ENCODE assay signal across 13 mouse cellular contexts in the genomic region with DNA sequence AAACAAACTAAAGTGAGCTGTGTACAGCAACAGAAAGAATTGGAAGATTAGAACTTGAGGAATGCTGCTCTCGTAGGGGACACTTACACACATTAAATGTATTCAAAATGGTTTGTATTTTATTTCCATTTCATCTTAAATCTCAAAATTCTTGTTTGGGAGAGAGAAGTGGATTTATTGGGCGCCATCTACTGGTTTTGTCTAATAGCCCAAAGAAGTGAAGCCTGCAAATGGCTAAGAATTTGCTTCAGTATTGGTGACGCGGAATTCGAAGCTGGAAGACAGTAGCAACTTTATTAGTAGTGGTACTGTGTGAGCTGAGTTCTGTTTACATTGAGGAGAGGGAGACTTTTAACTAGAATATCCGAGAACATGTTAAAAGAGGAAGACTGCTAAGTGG.
DNase-seq lines count a peak whose midpoint lies in the region; ATAC-seq and TF ChIP-seq lines count a peak whose summit lies in the region.
"Had no signal": no experiment of that assay in that cellular context is flagged by ENCODE, and none has a peak within 500 bp of the region (broad histone marks: within the 10 kb centered on the region; RNA-seq: fewer than 3 reads in every experiment).

No protein-coding gene starts in this region.

- ATAC-seq in stomach, embryonic 16.5 days (ENCODE audit: insufficient read depth, low FRiP score), result no peak

- no peaks in the 10 kb centered on the region for H3K27me3 ChIP-seq in stomach, embryonic 16.5 days (ENCODE audit: control insufficient read depth, insufficient read depth, low read length)
- H3K27me3 ChIP-seq: embryonic facial prominence, embryonic 15.5 days; hindbrain, embryonic 15.5 days; limb, embryonic 12.5 days; midbrain, embryonic 12.5 days had no signal

- H3K4me3 ChIP-seq in lung, adult 2 months (replicated peaks; ENCODE audit: extremely low read depth, low read depth, low read length), result no peak overlapping the region
- no peak overlapping the region for H3K4me3 ChIP-seq in stomach, embryonic 16.5 days (replicated peaks; ENCODE audit: low read length)
- H3K4me3 ChIP-seq: embryonic facial prominence, embryonic 15.5 days; hindbrain, embryonic 15.5 days; limb, embryonic 12.5 days; midbrain, embryonic 12.5 days had no signal

- WGBS in lung, adult 2 months, result 39% methylated on average over 6 of the region's 6 CpGs
- 39% methylated on average over 6 of the region's 6 CpGs for WGBS in stomach, embryonic 16.5 days

- DNase-seq in cerebellum, adult 9-10 months, result peak; percentile 17
- DNase-seq in cerebellum, postnatal 36 days, result no peak
- peak; percentile 44 for DNase-seq in kidney, adult 9 months
- no peak for DNase-seq in kidney, postnatal 10 days
- peak; percentile 29 for DNase-seq in lung, postnatal 10 days
- no peak for DNase-seq in lung, adult 2 months
- DNase-seq in frontal cortex, postnatal 25 days (ENCODE audit: low spot score in 2 of 2), result no peak
- DNase-seq: gastrocnemius, postnatal 36 days had no signal

- no peaks in the 10 kb centered on the region for H3K9me3 ChIP-seq in stomach, embryonic 16.5 days (replicated peaks; ENCODE audit: control insufficient read depth, low read length)
- H3K9me3 ChIP-seq: embryonic facial prominence, embryonic 15.5 days; hindbrain, embryonic 15.5 days; limb, embryonic 12.5 days; midbrain, embryonic 12.5 days had no signal

- peak overlapping the region; percentile 59; the same call in 1 of the 2 replicates for H3K27ac ChIP-seq in stomach, embryonic 16.5 days (ENCODE audit: low read length)
- H3K27ac ChIP-seq: embryonic facial prominence, embryonic 15.5 days; hindbrain, embryonic 15.5 days; limb, embryonic 12.5 days; midbrain, embryonic 12.5 days had no signal

- no peak overlapping the region for H3K9ac ChIP-seq in stomach, embryonic 16.5 days (ENCODE audit: low read length)
- H3K9ac ChIP-seq: embryonic facial prominence, embryonic 15.5 days; hindbrain, embryonic 15.5 days; limb, embryonic 12.5 days; midbrain, embryonic 12.5 days had no signal

- no peak for TF ChIP-seq CTCF in lung, adult 2 months (IDR thresholded peaks at IDR 0.05; ENCODE audit: insufficient read depth, low read length)

- no peaks in the 10 kb centered on the region for H3K36me3 ChIP-seq in stomach, embryonic 16.5 days (ENCODE audit: control insufficient read depth, insufficient read depth, low read length)
- H3K36me3 ChIP-seq: embryonic facial prominence, embryonic 15.5 days; hindbrain, embryonic 15.5 days; limb, embryonic 12.5 days; midbrain, embryonic 12.5 days had no signal

- peaks cover 8% of the 10 kb centered on the region for H3K4me1 ChIP-seq in lung, adult 2 months (ENCODE audit: control insufficient read depth, insufficient read depth, low read length)
- peaks cover 46% of the 10 kb centered on the region for H3K4me1 ChIP-seq in stomach, embryonic 16.5 days (ENCODE audit: control insufficient read depth, insufficient read depth, low read length)
- H3K4me1 ChIP-seq: hindbrain, embryonic 15.5 days; midbrain, embryonic 12.5 days had no signal

- no peak for TF ChIP-seq POLR2A in lung, adult 2 months (IDR thresholded peaks at IDR 0.05; ENCODE audit: borderline replicate concordance, extremely low read depth, low read depth, low read length)

- no peak overlapping the region for H3K4me2 ChIP-seq in stomach, embryonic 16.5 days (ENCODE audit: low read depth, low read length)
- H3K4me2 ChIP-seq: embryonic facial prominence, embryonic 15.5 days; hindbrain, embryonic 15.5 days; limb, embryonic 12.5 days; midbrain, embryonic 12.5 days had no signal

Comparison
In these comparisons a context has a peak if more than half of its experiments do, and no peak if none do; other contexts are left out.
1. DNase-seq: peak in cerebellum, adult 9-10 months (single experiment), kidney, adult 9 months (single experiment) and lung, postnatal 10 days (single experiment); none in cerebellum, postnatal 36 days (0 of 2), kidney, postnatal 10 days (single experiment), lung, adult 2 months (single experiment) and frontal cortex, postnatal 25 days (0 of 2).